Mouse (Mus musculus): Measurements from ENCODE around the gene Slitrk5.

DNA sequence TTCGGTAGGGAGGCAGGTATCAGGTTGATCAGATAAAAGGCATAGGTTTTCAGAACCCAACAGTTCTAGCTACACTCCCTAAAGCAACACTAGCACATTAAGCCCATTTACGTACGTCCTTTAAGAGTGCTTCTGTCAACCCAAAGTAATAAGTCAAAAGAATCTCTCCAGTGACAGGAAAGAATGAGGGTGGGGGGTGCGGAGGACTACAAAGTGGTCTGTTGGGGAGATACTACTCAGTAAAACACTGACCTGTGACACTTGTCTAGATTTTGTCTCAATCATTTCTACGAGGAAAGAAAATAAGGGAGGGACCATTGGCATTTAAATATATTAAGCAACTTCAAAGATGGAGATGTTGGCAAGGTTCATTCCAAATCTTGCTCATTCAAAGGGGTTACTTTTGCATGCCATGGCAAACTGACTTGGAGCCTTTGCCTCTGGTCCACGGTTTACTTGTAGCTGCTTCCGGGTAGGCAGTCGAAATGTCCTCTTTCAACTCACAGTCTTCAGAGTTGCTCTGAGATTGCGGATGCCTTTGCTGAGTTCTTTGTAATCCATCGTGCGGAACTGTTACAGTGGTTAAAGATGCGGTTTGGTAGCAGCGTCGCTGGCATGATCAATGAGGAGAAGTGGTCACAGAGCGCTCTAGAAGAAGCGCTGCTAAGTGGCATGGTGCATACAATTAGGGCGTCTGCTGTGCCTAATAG, 2.6 kb downstream of the Slitrk5 start:
- TF ChIP-seq CTCF (IDR thresholded peaks at IDR 0.05; ENCODE audit: low read depth): no peak
- no peak for TF ChIP-seq EP300 (optimal IDR thresholded peaks at IDR 0.05)
